Mouse (Mus musculus) embryonic facial prominence, embryonic 11.5 days (tissue): ENCODE measurements around the gene Gm17521. TPM values are rescaled to one million over a fixed set of nuclear protein-coding genes. Genes with fewer than 3 reads are reported as not detected.
"Not testable (repeated sequence)": the region's sequence is repeated elsewhere in the genome, so short reads cannot be mapped to it uniquely, and the experiment has no call there.

Experiments used
- ATAC-seq: fragments of 200-750 bp; cut with Nextera tagmentation; replicated peaks from 2 replicates; pipeline ENCODE4 v1.8.0; 2017; ENCODE audit warnings: low read depth; ENCODE audit not compliant: insufficient number of reproducible peaks, low FRiP score, low TSS enrichment
- DNase-seq: peaks from one replicate; pipeline ENCODE4 v3.0.0-alpha.2; 2015; ENCODE audit warnings: low spot score
- H3K27ac ChIP-seq: fragments of 300-500 bp; sonication (generic); replicated peaks from 2 replicates; pipeline ENCODE4 v1.5.1; 2014; ENCODE audit warnings: mild to moderate bottlenecking, low read depth, low read length, control low read depth
- H3K27me3 ChIP-seq: fragments of 300-500 bp; sonication (generic); 2 replicates; pipeline ENCODE4 v1.6.1; 2014; ENCODE audit warnings: mild to moderate bottlenecking, low read length, moderate library complexity, mixed read lengths; ENCODE audit not compliant: control insufficient read depth, insufficient read depth
- H3K36me3 ChIP-seq: fragments of 300-500 bp; sonication (generic); replicated peaks from 2 replicates; pipeline ENCODE4 v1.6.1; 2014; ENCODE audit warnings: low read depth, mild to moderate bottlenecking, low read length, moderate library complexity, mixed read lengths; ENCODE audit not compliant: control insufficient read depth, insufficient read depth
- H3K4me1 ChIP-seq: fragments of 300-500 bp; sonication (generic); 2 replicates; pipeline ENCODE4 v1.6.1; 2014; ENCODE audit warnings: low read length, mixed read lengths; ENCODE audit not compliant: control insufficient read depth, insufficient read depth
- H3K4me2 ChIP-seq: fragments of 300-500 bp; sonication (generic); 2 replicates; pipeline ENCODE4 v1.6.1; 2014; ENCODE audit warnings: low read depth, mild to moderate bottlenecking, control low read depth, low read length, moderate library complexity
- H3K4me3 ChIP-seq: fragments of 300-500 bp; sonication (generic); 2 replicates; pipeline ENCODE4 v1.5.1; 2014; ENCODE audit warnings: low read depth, low read length, control low read depth
- H3K9ac ChIP-seq: fragments of 300-500 bp; sonication (generic); replicated peaks from 2 replicates; pipeline ENCODE4 v1.6.1; 2014; ENCODE audit warnings: mild to moderate bottlenecking, control low read depth, low read length
- H3K9me3 ChIP-seq: fragments of 300-500 bp; sonication (generic); replicated peaks from 2 replicates; pipeline ENCODE4 v1.6.1; 2016; ENCODE audit warnings: mild to moderate bottlenecking, low read length, inconsistent platforms, mixed read lengths; ENCODE audit not compliant: control insufficient read depth
- WGBS: fragments of 180-500 bp; shearing (Covaris S2); extraction: QIAGEN DNeasy Blood & Tissue Kit; methylation state at CpG from one replicate; pipeline ENCODE4 v1.1.7; 2014; 5-methylcytosine and 5-hydroxymethylcytosine counted together
- polyA plus RNA-seq: library from polyadenylated mRNA; unstranded; fragments of >200 nt; fragmentation: Nextera tagmentation; extraction: Ambion mirVana; gene quantifications from 2 replicates; pipeline ENCODE4 v1.2.1, GENCODE M21; 2014

Gm17521 gene
- polyA plus RNA-seq = not detected in 2 replicates

- H3K27me3 ChIP-seq, ATAC-seq, H3K9ac ChIP-seq, H3K4me3 ChIP-seq, DNase-seq, H3K4me2 ChIP-seq, H3K9me3 ChIP-seq, H3K27ac ChIP-seq, H3K36me3 ChIP-seq, H3K4me1 ChIP-seq: not testable (repeated sequence)
- 79% methylated on average over 1 of the region's 1 CpGs for WGBS
Observed at GRCm38 (mm10) chrX:123029569-123029968, at the start of gene Gm17521. Gene Gm17521 (minus strand): TSS chrX:123029669.

DNA sequence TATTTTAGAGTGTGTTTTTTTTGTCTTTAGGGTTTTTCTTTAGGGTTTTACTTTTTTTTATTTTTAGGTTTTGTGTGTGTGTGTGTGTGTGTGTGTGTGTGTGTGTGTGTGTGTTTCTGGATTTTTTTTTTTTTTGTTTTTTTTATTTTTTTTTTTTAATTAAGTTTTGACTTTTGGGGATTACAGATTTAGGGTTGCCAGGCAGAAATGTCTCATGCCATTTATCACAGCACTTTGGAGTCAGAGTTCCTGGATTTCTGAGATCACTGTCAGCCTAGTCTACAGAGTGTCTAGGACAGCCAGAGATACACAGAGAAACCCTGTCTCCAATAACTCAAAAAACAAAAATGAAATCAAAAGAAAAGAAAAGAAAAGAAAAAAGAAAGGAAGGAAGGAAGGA lies 14.5 kb upstream of the Gm17521 start:
- H3K9me3 ChIP-seq = no peaks in the 10 kb centered on the region
- ATAC-seq (no peak), DNase-seq (no peak)
- no peak overlapping the region for H3K4me2 ChIP-seq
- no peak overlapping the region for H3K4me3 ChIP-seq
- H3K36me3 ChIP-seq = no peaks in the 10 kb centered on the region
- H3K9ac ChIP-seq = no peak overlapping the region
- no peaks in the 10 kb centered on the region for H3K27me3 ChIP-seq
- H3K4me1 ChIP-seq = no peaks in the 10 kb centered on the region
- H3K27ac ChIP-seq = no peak overlapping the region

- 67% methylated on average over 4 of the region's 4 CpGs for WGBS
- Histone ChIP-seq H3K4me3 (no peak overlapping the region), H3K4me1 (no peaks in the 10 kb centered on the region), H3K9ac (no peak overlapping the region), H3K27me3 (no peaks in the 10 kb centered on the region), H3K9me3 (no peaks in the 10 kb centered on the region), H3K36me3 (no peaks in the 10 kb centered on the region), H3K4me2 (no peak overlapping the region), H3K27ac (no peak overlapping the region)
- ATAC-seq = no peak
- peak; percentile 3 for DNase-seq
Observed at GRCm38 (mm10) chrX:123043516-123043915, 14.0 kb upstream of the Gm17521 start.

Other genes with a start within 250 kb of the Gm17521 start
- 20.8 and 22.9 TPM in 2 replicates for gene Cldn34c1, start 73.8 kb upstream of the Gm17521 start, polyA plus RNA-seq
- gene Srsx, start 192.8 kb upstream of the Gm17521 start, polyA plus RNA-seq = not detected in 2 replicates
- not detected in 2 replicates for gene Gm17577, start 217.2 kb upstream of the Gm17521 start, polyA plus RNA-seq